Mouse (Mus musculus): ENCODE measurements at regions not wholly inside any gene's neighbourhood (a gene's known extent, or its start where the extent isn't known, plus 50 kb on each side); places are given as distances from the start of the nearest gene placed in this dataset.

- no peak for DNase-seq (ENCODE audit: low spot score in 2 of 2)
Observed at GRCm38 (mm10) chr12:26071610-26072009, 343.4 kb downstream of the Rnf144a start.

DNA sequence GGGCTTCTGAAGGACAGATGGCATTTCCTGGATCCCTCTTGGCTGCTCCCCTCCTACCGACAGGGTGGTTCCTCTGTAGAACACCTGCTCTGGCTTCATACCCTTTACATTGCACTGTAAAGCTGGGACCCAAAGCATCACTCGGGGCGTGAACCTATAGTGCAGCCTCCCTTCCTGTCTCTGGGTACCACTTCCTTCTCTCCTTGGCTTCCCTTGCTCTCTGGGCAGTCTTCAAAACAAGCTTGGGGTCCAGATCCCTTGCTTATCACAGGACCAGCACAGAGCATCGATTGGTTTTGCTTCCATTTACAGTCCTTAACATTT, 346.4 kb downstream of the Rnf144a start:
- DNase-seq (ENCODE audit: low spot score in 2 of 2): no peak

DNA sequence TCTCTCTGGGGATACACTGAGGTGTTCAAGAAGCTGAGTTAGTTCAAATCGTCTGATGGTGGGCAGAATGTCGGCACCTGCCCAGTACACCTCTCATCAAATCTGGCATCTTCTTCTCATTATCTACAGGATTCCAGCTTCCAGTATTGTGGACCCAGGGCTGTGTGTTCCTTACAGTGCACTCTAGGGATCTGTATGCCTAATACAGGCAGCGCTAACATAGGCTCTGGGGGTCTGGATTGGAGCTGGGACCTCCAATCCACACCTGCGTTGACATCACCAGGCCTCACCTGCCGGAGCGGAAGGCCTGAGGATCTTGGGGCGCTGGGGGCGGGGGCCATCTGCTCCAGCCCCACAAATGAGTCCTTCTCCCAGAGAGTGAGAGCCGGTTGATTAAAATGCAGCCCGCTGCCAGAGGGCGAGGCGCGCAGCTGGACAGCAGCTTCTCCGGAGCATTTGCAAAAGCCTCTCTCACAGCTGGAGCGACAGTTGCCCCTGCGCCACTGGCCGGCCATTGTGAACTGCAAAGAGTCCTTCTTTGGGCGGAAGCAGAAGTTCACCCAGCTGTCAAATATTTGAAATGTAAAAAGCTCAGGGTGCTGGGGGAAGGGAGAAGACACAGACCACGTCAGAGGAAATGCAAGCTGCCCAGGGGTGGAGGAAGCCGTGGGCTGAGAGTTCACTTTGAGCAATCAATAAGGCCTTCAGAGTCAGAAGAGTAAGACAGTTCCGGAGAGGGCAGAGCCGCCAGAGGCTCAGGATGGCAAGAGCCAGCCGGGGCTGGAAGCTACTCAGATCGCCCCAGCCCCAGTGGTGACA, 347.0 kb downstream of the Rnf144a start:
- no peak for DNase-seq (ENCODE audit: low spot score in 2 of 2)

GRCm38 (mm10) chr12:26060378-26060777, 354.7 kb downstream of the Rnf144a start:
- DNase-seq (ENCODE audit: low spot score in 2 of 2): no peak

DNA sequence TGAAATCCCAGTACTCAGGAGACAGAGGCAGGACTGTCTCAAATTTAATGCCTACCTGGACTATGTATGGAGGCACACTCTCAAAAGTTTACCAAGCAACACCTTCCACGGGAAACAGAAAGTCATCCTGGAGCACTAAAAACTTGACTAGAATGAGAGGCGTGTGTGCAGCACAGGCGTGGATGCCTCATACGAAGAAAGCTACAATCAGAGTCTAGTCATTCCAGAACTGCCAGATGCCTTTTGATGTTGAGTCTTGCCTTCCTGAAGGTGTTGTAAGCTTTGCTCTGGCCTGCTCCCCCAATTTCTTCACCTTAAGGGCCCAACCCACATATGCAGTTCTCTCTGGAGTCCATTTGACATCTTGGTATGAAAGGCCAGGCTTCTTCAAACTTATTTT, 356.0 kb downstream of the Rnf144a start:
- DNase-seq (ENCODE audit: low spot score in 2 of 2): no peak

DNA sequence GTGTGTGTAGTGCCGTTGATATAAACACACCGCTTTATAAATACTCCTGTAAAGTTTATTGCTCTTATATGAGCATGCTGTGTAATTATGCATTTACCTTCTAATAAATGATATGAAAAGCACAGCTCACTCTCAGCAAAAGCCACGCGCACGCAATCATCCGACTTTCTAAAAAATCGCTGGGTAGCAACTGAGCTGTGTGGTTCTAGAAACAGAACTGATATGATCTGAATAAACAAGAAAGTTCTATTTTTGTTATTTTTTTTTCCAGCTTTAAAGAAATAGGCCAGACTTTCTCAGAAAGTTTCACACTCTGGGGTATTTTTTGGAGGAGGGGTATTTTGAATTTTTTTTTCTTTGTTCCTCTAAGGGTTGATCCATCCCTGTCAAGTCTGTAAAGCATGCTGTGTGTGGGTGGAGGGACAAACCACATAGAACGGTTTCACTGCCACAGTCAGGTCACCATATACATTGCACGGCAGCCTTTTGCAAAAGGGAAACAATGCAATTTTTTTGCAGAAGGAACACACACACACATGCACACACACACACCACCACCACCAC, 357.5 kb downstream of the Rnf144a start:
- no peak for DNase-seq (ENCODE audit: low spot score in 2 of 2)

DNA sequence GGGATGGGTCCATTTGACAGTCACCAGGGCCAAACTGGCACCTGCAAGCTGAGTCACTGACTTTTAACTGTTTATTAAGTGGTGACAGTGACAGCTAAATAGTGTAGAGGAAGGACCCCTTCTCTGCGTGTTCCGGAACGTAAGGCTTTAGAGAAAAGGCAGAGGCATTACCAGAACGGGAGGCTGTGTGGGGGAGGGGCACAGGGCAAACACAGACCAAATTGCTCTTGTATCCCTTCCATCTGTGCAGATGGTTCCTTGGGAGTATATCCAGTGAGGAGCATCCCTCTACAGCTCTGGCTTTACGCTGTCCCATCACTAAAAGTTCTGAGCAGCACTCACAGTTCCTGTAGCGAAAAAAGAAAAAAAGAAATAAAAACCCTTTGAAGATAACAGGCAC, 368.1 kb downstream of the Rnf144a start:
- no peak for DNase-seq (ENCODE audit: low spot score in 2 of 2)

- no peak for DNase-seq (ENCODE audit: low spot score in 2 of 2)
Observed at GRCm38 (mm10) chr12:26045321-26045720, 369.7 kb downstream of the Rnf144a start.

DNA sequence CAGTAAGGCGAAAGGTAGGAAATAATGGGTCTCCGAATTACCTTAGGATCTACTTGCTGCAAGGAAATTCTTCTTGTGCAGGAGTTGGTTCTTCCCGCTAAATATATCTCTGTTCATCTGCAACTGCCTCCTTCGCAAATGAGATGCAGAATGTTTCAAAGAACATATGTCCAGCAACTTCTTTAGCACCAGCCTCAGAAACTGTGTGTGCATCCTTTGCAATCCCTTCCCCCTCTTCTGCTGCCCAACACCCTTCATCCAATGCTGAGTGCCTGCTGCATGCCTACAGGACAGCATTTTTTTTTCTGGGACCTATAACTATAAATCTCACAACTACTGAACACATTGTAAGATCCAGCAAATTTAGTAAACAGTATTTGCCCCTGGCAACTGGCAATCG, 402.1 kb downstream of the Rnf144a start:
- DNase-seq (ENCODE audit: low spot score in 2 of 2): no peak

DNA sequence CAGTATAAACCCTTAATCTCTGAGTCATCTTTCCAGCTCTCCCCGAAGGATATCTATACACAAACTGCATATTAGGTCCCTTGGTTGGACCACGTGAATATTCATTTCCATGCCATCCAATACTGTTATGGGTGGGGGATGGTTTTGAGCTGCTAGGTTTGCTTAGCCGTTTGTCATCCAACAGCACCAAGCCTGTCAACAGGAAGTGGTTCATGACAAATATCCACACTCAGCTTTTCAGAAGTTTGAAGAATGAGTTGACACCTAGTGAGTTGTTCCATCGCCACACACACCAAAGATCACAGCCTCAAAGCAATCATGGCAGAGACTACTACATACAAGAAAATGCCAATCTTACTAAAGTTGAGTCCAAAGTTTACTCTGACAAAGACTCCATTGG, 421.0 kb downstream of the Rnf144a start:
- DNase-seq (ENCODE audit: low spot score in 2 of 2): no peak

- no peak for DNase-seq (ENCODE audit: low spot score in 2 of 2)
Observed at GRCm38 (mm10) chr12:25991801-25992525, 423.1 kb downstream of the Rnf144a start.

- DNase-seq (ENCODE audit: low spot score in 2 of 2): no peak
Observed at GRCm38 (mm10) chr12:25982545-25982944, 432.5 kb downstream of the Rnf144a start.

DNA sequence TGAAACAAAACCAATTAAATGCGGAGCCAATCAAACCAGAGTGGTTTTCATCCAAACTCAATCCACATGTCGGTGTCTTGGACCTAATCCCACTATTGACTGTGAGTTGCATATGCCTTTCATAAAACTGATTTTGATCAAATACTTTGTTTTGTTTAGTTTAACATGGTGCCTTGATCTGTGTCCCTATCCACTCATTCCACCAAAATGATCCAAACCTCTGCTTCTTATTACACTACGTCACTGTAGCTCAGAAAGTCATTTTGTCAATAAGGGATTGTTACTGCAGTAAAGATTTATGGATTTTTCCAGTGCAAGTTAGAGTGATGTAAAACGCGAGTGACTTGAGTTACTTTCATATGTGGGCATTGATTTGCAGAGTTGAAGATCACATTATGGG, 436.7 kb downstream of the Rnf144a start:
- no peak for DNase-seq (ENCODE audit: low spot score in 2 of 2)

DNA sequence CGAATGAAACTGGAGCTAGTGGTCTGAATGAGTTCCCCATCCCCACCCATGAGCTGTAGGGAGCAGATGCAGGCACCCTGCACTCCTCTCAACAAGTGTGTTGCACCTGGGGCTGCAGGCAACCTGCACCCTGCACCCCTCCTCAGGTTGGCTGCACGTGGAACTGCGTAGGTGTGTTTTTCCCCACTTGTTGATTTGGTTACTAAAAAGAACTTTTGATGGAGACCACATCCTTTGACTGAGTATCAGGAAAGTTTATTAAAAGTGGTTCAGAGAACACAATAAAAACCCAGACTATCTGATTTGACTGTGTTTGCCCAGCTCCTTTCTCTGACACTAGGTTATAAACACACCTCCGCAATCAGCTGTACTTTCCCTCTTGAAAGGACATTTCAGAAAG, 456.5 kb downstream of the Rnf144a start:
- DNase-seq (ENCODE audit: low spot score in 2 of 2): no peak

DNA sequence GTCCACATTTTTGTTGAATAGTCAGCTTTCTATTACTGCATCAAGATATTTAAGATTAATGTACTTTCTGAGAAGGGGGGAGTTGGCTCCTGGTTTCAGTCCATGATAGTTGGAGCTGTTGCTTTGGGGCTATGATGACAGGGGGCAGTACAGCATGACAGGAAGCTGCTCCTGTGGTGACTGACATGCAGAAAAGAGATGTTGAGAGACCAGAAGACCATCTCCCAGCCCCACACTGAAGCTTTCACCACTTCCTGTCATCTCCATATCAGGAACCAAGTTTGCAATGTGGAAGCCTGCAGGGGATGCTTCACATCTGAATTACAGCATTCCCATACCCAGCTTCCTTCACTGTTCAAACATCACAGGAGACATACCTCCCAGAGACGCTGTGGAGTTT, 457.5 kb downstream of the Rnf144a start:
- no peak for DNase-seq (ENCODE audit: low spot score in 2 of 2)

DNA sequence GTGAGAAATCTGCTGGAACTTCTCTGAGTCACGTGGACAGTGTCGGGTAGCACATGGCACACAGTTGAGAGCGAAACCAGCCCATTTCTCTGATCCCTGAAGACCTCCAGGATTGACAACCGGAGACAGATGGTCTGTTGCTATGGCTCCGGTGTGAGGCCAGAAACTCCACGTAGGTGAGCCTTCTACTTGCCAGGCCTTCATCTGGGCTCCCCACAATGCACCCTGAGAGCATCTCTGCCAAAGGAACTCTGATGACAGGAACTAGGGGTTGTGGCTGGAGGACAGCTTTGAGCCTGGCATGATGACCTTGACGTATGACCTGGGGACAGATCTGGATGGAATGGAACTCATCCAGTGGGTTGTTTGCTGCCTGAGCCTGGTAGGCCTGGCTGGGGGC, 467.9 kb downstream of the Rnf144a start:
- DNase-seq (ENCODE audit: low spot score in 2 of 2): no peak

DNA sequence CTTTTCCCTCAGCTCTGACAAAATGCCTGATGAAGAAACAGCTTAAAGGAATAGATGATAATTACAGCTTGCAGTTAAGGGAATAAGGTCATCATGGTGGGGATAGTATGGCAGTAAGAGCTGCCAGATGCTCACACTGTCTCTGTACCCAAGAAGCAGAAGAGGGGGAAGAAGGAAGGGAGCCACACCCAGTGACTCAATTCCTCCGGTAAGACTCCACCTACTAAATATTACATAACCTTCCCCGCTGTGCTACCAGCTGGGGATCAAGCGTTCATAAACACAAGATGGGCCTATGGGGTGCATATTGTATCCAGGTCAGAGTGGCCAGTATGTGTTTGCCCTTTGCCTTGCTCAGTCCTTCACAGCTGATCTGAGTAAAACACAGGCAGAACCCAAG, 468.9 kb downstream of the Rnf144a start:
- no peak for DNase-seq (ENCODE audit: low spot score in 2 of 2)

- no peak for DNase-seq (ENCODE audit: low spot score in 2 of 2)
Observed at GRCm38 (mm10) chr12:25938856-25939255, 476.2 kb downstream of the Rnf144a start.

DNA sequence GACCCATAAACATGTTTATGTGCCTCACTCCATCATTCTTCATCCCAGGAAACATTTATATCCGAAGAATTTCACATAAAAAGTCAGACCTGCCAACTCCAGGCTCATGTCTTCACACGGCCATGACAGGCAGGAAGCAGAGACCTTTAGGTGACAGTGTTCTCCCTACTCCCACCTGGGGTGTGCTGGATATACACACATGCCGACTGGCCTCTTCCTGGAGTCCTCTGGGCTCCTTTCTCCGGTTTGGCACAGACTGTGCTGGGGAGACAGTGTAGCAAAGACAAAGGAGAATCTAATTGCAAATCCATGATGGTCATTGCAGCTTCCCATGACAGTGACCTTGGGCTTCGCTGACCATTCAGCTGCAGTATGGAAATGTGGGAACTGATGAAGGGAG, 480.1 kb downstream of the Rnf144a start:
- DNase-seq (ENCODE audit: low spot score in 2 of 2): no peak

DNA sequence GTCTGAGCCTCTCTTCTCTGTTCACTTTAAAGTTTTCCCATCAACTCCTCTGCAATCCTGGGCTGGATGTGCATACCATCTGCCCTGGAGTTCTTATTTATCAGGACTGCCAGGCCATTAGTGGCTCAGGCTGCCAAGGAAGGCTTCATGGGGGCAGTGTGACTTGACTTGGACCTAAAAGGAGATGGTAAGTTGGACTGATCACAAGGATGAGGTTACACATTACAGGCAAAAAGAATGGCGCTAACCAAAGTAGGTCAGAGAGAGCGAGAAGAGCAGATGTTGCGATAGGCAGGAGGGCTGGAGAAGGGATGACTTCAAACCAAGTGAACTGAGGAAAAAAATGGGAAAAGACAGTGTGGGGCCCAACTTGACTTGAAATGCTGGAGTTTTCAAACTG, 480.5 kb downstream of the Rnf144a start:
- no peak for DNase-seq (ENCODE audit: low spot score in 2 of 2)

DNA sequence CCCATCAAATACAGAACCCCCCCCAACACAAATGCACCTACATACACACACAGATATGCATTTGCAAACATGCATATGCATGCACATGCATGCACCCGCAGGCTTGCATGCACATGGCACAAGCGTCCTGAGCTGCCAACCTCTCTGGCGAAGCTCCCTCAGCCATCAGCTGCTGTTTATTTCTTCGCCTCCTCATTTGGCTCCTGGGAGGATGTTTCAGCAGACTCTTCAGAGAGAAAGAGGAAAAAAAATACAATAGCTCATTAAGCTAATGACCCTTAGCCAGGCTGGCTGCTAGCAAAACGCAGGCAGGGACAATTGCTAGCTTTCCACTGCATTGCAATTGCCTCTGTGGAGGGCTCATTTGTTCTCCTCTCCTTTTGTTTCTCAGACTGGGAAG, 488.7 kb downstream of the Rnf144a start:
- DNase-seq (ENCODE audit: low spot score in 2 of 2): no peak

DNA sequence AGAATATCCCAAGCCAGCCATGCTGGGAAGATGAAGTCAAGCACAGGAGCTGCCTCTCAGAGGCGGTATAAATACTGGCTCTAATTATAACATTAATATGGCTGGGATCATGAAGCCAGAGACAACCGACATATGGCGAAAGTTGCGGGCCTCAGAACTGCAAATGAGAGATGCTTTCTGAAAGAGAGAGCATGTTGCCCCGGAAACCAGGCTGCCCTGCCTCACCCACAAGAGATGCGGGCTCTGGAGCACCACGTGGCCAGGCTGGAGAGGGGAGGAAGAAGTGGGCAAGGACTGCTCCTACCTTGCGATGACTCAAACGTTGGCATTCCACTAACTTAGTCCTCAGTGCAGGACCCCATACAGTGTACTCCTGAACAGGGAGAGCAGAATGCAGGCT, 490.5 kb downstream of the Rnf144a start:
- DNase-seq (ENCODE audit: low spot score in 2 of 2): no peak

- no peak for DNase-seq (ENCODE audit: low spot score in 2 of 2)
Observed at GRCm38 (mm10) chr12:25923772-25924171, 491.3 kb downstream of the Rnf144a start.
